Mouse (Mus musculus) embryonic facial prominence, embryonic 14.5 days (tissue): ENCODE results near the gene Stk38l. TPM values are rescaled to one million over a fixed set of nuclear protein-coding genes. Genes with fewer than 3 reads are reported as not detected.

ENCODE experiments used
- ATAC-seq: fragments of 200-750 bp; cut with Nextera tagmentation; 2 replicates; pipeline ENCODE4 v1.8.0; 2017; ENCODE audit warnings: low read depth, moderate number of reproducible peaks, moderate TSS enrichment
- DNase-seq: peaks from one replicate; pipeline ENCODE4 v3.0.0-alpha.2; 2015; ENCODE audit warnings: low spot score
- H3K27ac ChIP-seq: fragments of 300-500 bp; sonication (generic); replicated peaks from 2 replicates; pipeline ENCODE4 v1.5.1; 2014; ENCODE audit warnings: low read depth, mild to moderate bottlenecking, low read length, moderate library complexity
- H3K27me3 ChIP-seq: fragments of 300-500 bp; sonication (generic); replicated peaks from 2 replicates; pipeline ENCODE4 v1.6.1; 2014; ENCODE audit warnings: low read length; ENCODE audit not compliant: control insufficient read depth, insufficient read depth
- H3K36me3 ChIP-seq: fragments of 300-500 bp; sonication (generic); 2 replicates; pipeline ENCODE4 v1.6.1; 2014; ENCODE audit warnings: low read length, mixed read lengths; ENCODE audit not compliant: control insufficient read depth, insufficient read depth
- H3K4me1 ChIP-seq: fragments of 300-500 bp; sonication (generic); 2 replicates; pipeline ENCODE4 v1.6.1; 2014; ENCODE audit warnings: antibody characterized with exemption, low read length; ENCODE audit not compliant: control insufficient read depth, insufficient read depth
- H3K4me2 ChIP-seq: fragments of 300-500 bp; sonication (generic); 2 replicates; pipeline ENCODE4 v1.6.1; 2014; ENCODE audit warnings: low read depth, mild to moderate bottlenecking, low read length, moderate library complexity, mixed read lengths
- H3K4me3 ChIP-seq: fragments of 300-500 bp; sonication (generic); 2 replicates; pipeline ENCODE4 v1.5.1; 2014; ENCODE audit warnings: low read depth, mild to moderate bottlenecking, low read length
- H3K9ac ChIP-seq: fragments of 300-500 bp; sonication (generic); 2 replicates; pipeline ENCODE4 v1.6.1; 2014; ENCODE audit warnings: low read depth, mild to moderate bottlenecking, low read length, moderate library complexity, mixed read lengths
- H3K9me3 ChIP-seq: fragments of 300-500 bp; sonication (generic); 2 replicates; pipeline ENCODE4 v1.6.1; 2016; ENCODE audit warnings: low read length; ENCODE audit not compliant: control insufficient read depth
- WGBS: fragments of 180-500 bp; shearing (Covaris S2); extraction: QIAGEN DNeasy Blood & Tissue Kit; methylation state at CpG from one replicate; pipeline ENCODE4 v1.1.7; 2014; 5-methylcytosine and 5-hydroxymethylcytosine counted together
- polyA plus RNA-seq: library from polyadenylated mRNA; unstranded; fragments of >200 nt; fragmentation: Nextera tagmentation; extraction: Ambion mirVana; gene quantifications from 2 replicates; pipeline ENCODE4 v1.2.1, GENCODE M21; 2014

The Stk38l gene
- polyA plus RNA-seq, 1 experiment from 2014 or later: 18.5 TPM

GRCm38 (mm10) chr6:146755679-146756078 lies 30.9 kb downstream of the Stk38l start:
- Histone ChIP-seq H3K9ac (no peak overlapping the region), H3K9me3 (no peaks in the 10 kb centered on the region)
- WGBS: 92% methylated on average over 4 of the region's 4 CpGs

DNA sequence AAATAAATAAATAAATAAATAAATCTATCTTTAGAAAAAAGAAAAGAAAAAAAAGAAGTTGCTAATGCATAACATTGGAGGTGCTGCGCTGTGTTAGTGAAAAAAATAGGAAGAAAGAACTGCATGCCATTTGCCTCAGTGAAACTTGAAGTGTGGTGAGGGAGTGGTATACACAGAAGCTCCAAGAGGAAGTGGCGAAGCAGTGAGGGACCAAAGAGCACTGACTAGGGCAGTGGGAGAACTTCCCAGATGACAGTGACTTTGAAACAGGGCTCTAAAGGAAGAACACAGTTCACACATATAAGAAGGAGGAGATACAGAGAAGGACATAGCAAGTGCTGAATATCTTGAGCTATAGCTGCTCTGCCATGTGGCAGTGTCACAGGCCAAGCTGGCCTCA lies 34.2 kb downstream of the Stk38l start:
- Histone ChIP-seq H3K9ac (no peak overlapping the region), H3K9me3 (no peaks in the 10 kb centered on the region), H3K36me3 (no peaks in the 10 kb centered on the region), H3K4me3 (no peak overlapping the region), H3K4me1 (peaks cover 9% of the 10 kb centered on the region; the same call in 1 of the 2 replicates), H3K27ac (no peak overlapping the region), H3K27me3 (no peaks in the 10 kb centered on the region), H3K4me2 (no peak overlapping the region)
- DNase-seq (no peak), ATAC-seq (no peak)
- WGBS: 94% methylated on average over 2 of the region's 2 CpGs

More at GRCm38 (mm10) chr6:146755679-146756078, 30.9 kb downstream of the Stk38l start:
- DNase-seq: no peak
- no peak for ATAC-seq
- Histone ChIP-seq H3K27ac (no peak overlapping the region), H3K4me3 (no peak overlapping the region), H3K4me1 (peaks cover 20% of the 10 kb centered on the region), H3K27me3 (no peaks in the 10 kb centered on the region), H3K36me3 (no peaks in the 10 kb centered on the region), H3K4me2 (no peak overlapping the region)

DNA sequence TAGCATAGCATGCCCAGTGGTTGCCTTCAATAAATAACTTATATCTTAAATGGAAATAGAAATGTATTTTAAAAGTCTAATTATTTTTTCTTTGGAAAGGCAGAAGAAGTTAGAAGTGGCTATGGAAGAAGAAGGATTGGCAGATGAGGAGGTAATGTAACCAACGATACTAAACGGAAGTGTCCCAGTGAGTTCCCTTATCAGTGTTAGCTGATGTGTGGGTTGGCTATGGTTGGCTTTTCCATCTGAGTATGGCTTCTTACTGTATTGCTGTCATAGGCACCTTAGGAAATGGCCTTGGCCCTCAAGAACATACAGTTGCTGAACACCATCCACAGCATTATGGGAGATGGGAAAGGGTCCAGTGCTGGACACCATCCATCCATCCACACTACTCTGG lies 35.2 kb downstream of the Stk38l start:
- Histone ChIP-seq H3K27me3 (no peaks in the 10 kb centered on the region), H3K4me1 (0 out of 2 replicates have a peak, but pooled peaks cover 3% of the 10 kb centered on the region), H3K27ac (no peak overlapping the region), H3K4me2 (no peak overlapping the region), H3K9me3 (no peaks in the 10 kb centered on the region), H3K36me3 (no peaks in the 10 kb centered on the region), H3K9ac (no peak overlapping the region), H3K4me3 (no peak overlapping the region)
- DNase-seq (no peak), ATAC-seq (no peak)
- 97% methylated on average over 2 of the region's 2 CpGs for WGBS

- Histone ChIP-seq H3K36me3 (no peaks in the 10 kb centered on the region), H3K27ac (no peak overlapping the region), H3K27me3 (no peaks in the 10 kb centered on the region), H3K4me2 (no peak overlapping the region), H3K9me3 (no peaks in the 10 kb centered on the region), H3K4me3 (no peak overlapping the region), H3K4me1 (0 out of 2 replicates have a peak, but pooled peaks cover 3% of the 10 kb centered on the region), H3K9ac (no peak overlapping the region)
- ATAC-seq (no peak), DNase-seq (no peak)
- WGBS: 74% methylated on average over 4 of the region's 4 CpGs
These were observed 35.9 kb downstream of the Stk38l start for GRCm38 (mm10) chr6:146760736-146761135.

DNA sequence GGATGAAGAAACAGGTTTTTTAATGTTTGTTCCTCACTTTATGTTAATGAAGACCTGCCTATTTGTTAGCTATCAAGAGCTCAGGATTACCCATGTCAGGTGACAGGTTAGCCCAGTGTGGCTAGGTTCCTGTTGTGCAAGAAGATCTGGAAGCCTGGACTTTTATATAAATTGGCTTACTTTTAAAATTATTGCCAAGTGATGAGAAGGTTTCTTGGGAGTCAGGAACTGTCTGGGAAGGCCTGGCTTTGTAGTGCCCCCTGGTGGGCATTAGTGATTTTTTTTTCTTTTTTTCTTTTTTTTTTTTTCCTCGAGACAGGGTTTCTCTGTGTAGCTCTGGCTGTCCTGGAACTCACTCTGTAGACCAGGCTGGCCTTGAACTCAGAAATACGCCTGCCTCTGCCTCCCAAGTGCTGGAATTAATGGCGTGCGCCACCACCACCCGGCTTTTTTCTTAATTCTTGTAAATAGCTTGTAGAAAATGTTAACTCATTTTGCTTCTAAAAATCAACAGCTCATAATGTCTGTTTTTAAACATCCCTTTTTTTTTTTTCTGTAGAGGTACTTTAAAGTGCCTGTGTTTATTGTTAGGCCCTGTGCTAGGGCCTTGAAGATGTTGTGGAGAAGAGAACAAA lies 37.6 kb downstream of the Stk38l start:
- DNase-seq (no peak), ATAC-seq (no peak)
- H3K4me1 ChIP-seq: no peaks in the 10 kb centered on the region
- H3K9ac ChIP-seq: no peak overlapping the region
- H3K4me2 ChIP-seq: no peak overlapping the region
- no peaks in the 10 kb centered on the region for H3K9me3 ChIP-seq
- H3K36me3 ChIP-seq: peaks cover 13% of the 10 kb centered on the region; the same call in 1 of the 2 replicates
- H3K27ac ChIP-seq: no peak overlapping the region
- H3K27me3 ChIP-seq: no peaks in the 10 kb centered on the region
- WGBS: 58% methylated on average over 5 of the region's 5 CpGs
- H3K4me3 ChIP-seq: no peak overlapping the region

DNA sequence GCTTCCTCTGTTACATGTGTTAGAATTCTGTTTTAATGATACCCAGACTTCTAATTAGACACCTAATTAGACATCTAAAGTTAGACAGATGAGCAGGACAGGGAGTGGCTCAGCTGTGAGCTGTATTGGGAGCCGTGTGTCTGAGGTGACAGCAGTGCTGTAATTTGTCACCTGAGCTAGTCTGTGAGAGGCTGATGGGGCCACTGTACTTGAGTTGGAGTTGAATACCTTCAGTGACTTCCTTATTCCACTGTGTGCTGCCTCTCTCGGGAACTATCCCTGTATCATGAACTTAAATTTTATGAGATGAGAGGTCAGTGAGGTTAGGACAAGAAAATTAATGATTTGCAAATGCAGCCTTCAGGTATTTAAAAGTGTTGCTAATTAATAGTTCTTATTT lies 39.8 kb downstream of the Stk38l start:
- ATAC-seq: no peak
- 58% methylated on average over 2 of the region's 2 CpGs for WGBS

DNA sequence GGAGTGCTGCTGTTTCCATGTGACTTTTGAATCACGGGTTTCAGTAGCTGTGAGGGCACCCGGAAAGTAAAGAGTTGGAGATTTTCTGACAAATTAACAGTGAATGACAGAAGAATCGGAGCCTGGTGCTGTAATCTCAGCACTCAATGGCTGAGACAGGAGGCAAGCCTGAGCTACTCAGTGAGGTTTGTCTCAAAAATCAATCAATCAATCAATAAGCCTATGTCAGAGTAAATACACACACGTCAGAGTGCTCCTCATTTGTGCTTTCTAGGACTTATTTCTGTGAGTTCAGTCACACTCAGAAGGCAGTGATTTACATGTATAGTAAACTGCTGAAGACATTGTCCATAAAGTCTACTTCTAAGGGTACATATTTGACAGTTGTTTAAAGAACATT lies 40.5 kb downstream of the Stk38l start:
- H3K36me3 ChIP-seq: peaks cover 39% of the 10 kb centered on the region
- H3K9me3 ChIP-seq: no peaks in the 10 kb centered on the region
- no peak overlapping the region for H3K9ac ChIP-seq
- WGBS: 76% methylated on average over 4 of the region's 4 CpGs
- DNase-seq (no peak), ATAC-seq (no peak)
- H3K27ac ChIP-seq: no peak overlapping the region
- no peak overlapping the region for H3K4me3 ChIP-seq
- H3K27me3 ChIP-seq: no peaks in the 10 kb centered on the region
- no peak overlapping the region for H3K4me2 ChIP-seq
- H3K4me1 ChIP-seq: no peaks in the 10 kb centered on the region

More for the DNA sequence above, 39.8 kb downstream of the Stk38l start:
- Histone ChIP-seq H3K27ac (no peak overlapping the region), H3K36me3 (peaks cover 32% of the 10 kb centered on the region), H3K4me2 (no peak overlapping the region), H3K27me3 (no peaks in the 10 kb centered on the region), H3K9me3 (no peaks in the 10 kb centered on the region), H3K4me1 (no peaks in the 10 kb centered on the region), H3K9ac (no peak overlapping the region), H3K4me3 (no peak overlapping the region)
- no peak for DNase-seq

GRCm38 (mm10) chr6:146768813-146769404 lies 44.1 kb downstream of the Stk38l start:
- Histone ChIP-seq H3K4me1 (no peaks in the 10 kb centered on the region), H3K9ac (no peak overlapping the region), H3K4me3 (no peak overlapping the region), H3K27ac (no peak overlapping the region), H3K9me3 (no peaks in the 10 kb centered on the region), H3K27me3 (no peaks in the 10 kb centered on the region), H3K36me3 (peaks cover 64% of the 10 kb centered on the region), H3K4me2 (no peak overlapping the region)
- no peak for ATAC-seq
- 90% methylated on average over 10 of the region's 10 CpGs for WGBS
- no peak for DNase-seq
